Mouse (Mus musculus): ENCODE measurements around the gene Adcy1. TPM values are rescaled to one million over a fixed set of nuclear protein-coding genes. Genes with fewer than 3 reads are reported as not detected.

The Adcy1 gene
- polyA plus RNA-seq, 1 experiment from 2014 or later = 0.40 TPM

- Histone ChIP-seq H3K27me3 (replicated peaks; ENCODE audit: control insufficient read depth, insufficient read depth, low read length) (no peaks in the 10 kb centered on the region), H3K9ac (ENCODE audit: low read depth, low read length) (no peak overlapping the region), H3K27ac (ENCODE audit: low read depth, low read length) (no peak overlapping the region), H3K9me3 (ENCODE audit: control insufficient read depth) (no peaks in the 10 kb centered on the region), H3K4me1 (replicated peaks; ENCODE audit: control insufficient read depth, insufficient read depth, low read length) (no peaks in the 10 kb centered on the region), H3K4me2 (replicated peaks; ENCODE audit: low read depth) (no peak overlapping the region; the same call in 1 of the 2 replicates), H3K36me3 (ENCODE audit: control insufficient read depth, insufficient read depth) (no peaks in the 10 kb centered on the region), H3K4me3 (ENCODE audit: low read depth, low read length) (no peak overlapping the region)
- WGBS = 89% methylated on average over 19 of the region's 19 CpGs
- ATAC-seq = no peak
- TF ChIP-seq CTCF (IDR thresholded peaks at IDR 0.05; ENCODE audit: low read depth) = no peak
Measured at GRCm38 (mm10) chr11:7198006-7198405, 134.7 kb downstream of the Adcy1 start.

- no peak for ATAC-seq
- H3K4me1 ChIP-seq (replicated peaks; ENCODE audit: control insufficient read depth, insufficient read depth, low read length) = no peaks in the 10 kb centered on the region
- H3K4me3 ChIP-seq (ENCODE audit: low read depth, low read length) = no peak overlapping the region
- 67% methylated on average over 10 of the region's 10 CpGs for WGBS
- TF ChIP-seq CTCF (IDR thresholded peaks at IDR 0.05; ENCODE audit: low read depth) = no peak
- no peaks in the 10 kb centered on the region for H3K9me3 ChIP-seq (ENCODE audit: control insufficient read depth)
- no peak overlapping the region for H3K4me2 ChIP-seq (replicated peaks; ENCODE audit: low read depth)
- no peaks in the 10 kb centered on the region for H3K27me3 ChIP-seq (replicated peaks; ENCODE audit: control insufficient read depth, insufficient read depth, low read length)
- no peak overlapping the region for H3K27ac ChIP-seq (ENCODE audit: low read depth, low read length)
- H3K36me3 ChIP-seq (ENCODE audit: control insufficient read depth, insufficient read depth) = no peaks in the 10 kb centered on the region
- H3K9ac ChIP-seq (ENCODE audit: low read depth, low read length) = no peak overlapping the region
Measured at GRCm38 (mm10) chr11:7198481-7199256, 135.4 kb downstream of the Adcy1 start.

GRCm38 (mm10) chr11:7199736-7200392 lies 136.6 kb downstream of the Adcy1 start:
- 48% methylated on average over 14 of the region's 14 CpGs for WGBS
- Histone ChIP-seq H3K36me3 (ENCODE audit: control insufficient read depth, insufficient read depth) (no peaks in the 10 kb centered on the region), H3K4me2 (replicated peaks; ENCODE audit: low read depth) (no peak overlapping the region), H3K4me1 (replicated peaks; ENCODE audit: control insufficient read depth, insufficient read depth, low read length) (no peaks in the 10 kb centered on the region), H3K9ac (ENCODE audit: low read depth, low read length) (no peak overlapping the region), H3K9me3 (ENCODE audit: control insufficient read depth) (no peaks in the 10 kb centered on the region), H3K27ac (ENCODE audit: low read depth, low read length) (no peak overlapping the region), H3K27me3 (replicated peaks; ENCODE audit: control insufficient read depth, insufficient read depth, low read length) (no peaks in the 10 kb centered on the region), H3K4me3 (ENCODE audit: low read depth, low read length) (no peak overlapping the region)
- TF ChIP-seq CTCF (IDR thresholded peaks at IDR 0.05; ENCODE audit: low read depth) = peak; percentile 88
- ATAC-seq = no peak

GRCm38 (mm10) chr11:7200393-7200783 lies 137.1 kb downstream of the Adcy1 start:
- Histone ChIP-seq H3K9me3 (ENCODE audit: control insufficient read depth) (no peaks in the 10 kb centered on the region), H3K27me3 (replicated peaks; ENCODE audit: control insufficient read depth, insufficient read depth, low read length) (no peaks in the 10 kb centered on the region), H3K27ac (ENCODE audit: low read depth, low read length) (no peak overlapping the region), H3K9ac (ENCODE audit: low read depth, low read length) (no peak overlapping the region), H3K4me2 (replicated peaks; ENCODE audit: low read depth) (no peak overlapping the region), H3K4me1 (replicated peaks; ENCODE audit: control insufficient read depth, insufficient read depth, low read length) (no peaks in the 10 kb centered on the region), H3K4me3 (ENCODE audit: low read depth, low read length) (no peak overlapping the region), H3K36me3 (ENCODE audit: control insufficient read depth, insufficient read depth) (no peaks in the 10 kb centered on the region)
- TF ChIP-seq CTCF (IDR thresholded peaks at IDR 0.05; ENCODE audit: low read depth) = no peak
- ATAC-seq = no peak
- 76% methylated on average over 9 of the region's 9 CpGs for WGBS

GRCm38 (mm10) chr11:7202206-7202605 lies 138.9 kb downstream of the Adcy1 start:
- H3K4me3 ChIP-seq (ENCODE audit: low read depth, low read length) = no peak overlapping the region

GRCm38 (mm10) chr11:7203846-7204245 lies 140.6 kb downstream of the Adcy1 start:
- ATAC-seq = no peak
- no peaks in the 10 kb centered on the region for H3K9me3 ChIP-seq (ENCODE audit: control insufficient read depth)
- no peaks in the 10 kb centered on the region for H3K36me3 ChIP-seq (ENCODE audit: control insufficient read depth, insufficient read depth)
- H3K4me2 ChIP-seq (replicated peaks; ENCODE audit: low read depth) = no peak overlapping the region
- H3K4me1 ChIP-seq (replicated peaks; ENCODE audit: control insufficient read depth, insufficient read depth, low read length) = no peaks in the 10 kb centered on the region
- no peak for TF ChIP-seq CTCF (IDR thresholded peaks at IDR 0.05; ENCODE audit: low read depth)
- WGBS = 86% methylated on average over 9 of the region's 9 CpGs
- no peaks in the 10 kb centered on the region for H3K27me3 ChIP-seq (replicated peaks; ENCODE audit: control insufficient read depth, insufficient read depth, low read length)
- no peak overlapping the region for H3K4me3 ChIP-seq (ENCODE audit: low read depth, low read length)
- H3K9ac ChIP-seq (ENCODE audit: low read depth, low read length) = no peak overlapping the region
- no peak overlapping the region for H3K27ac ChIP-seq (ENCODE audit: low read depth, low read length)

More at GRCm38 (mm10) chr11:7202206-7202605, 138.9 kb downstream of the Adcy1 start:
- WGBS = 61% methylated on average over 7 of the region's 7 CpGs
- H3K9ac ChIP-seq (ENCODE audit: low read depth, low read length) = no peak overlapping the region
- no peaks in the 10 kb centered on the region for H3K36me3 ChIP-seq (ENCODE audit: control insufficient read depth, insufficient read depth)
- no peak overlapping the region for H3K27ac ChIP-seq (ENCODE audit: low read depth, low read length)
- no peaks in the 10 kb centered on the region for H3K4me1 ChIP-seq (replicated peaks; ENCODE audit: control insufficient read depth, insufficient read depth, low read length)
- no peaks in the 10 kb centered on the region for H3K9me3 ChIP-seq (ENCODE audit: control insufficient read depth)
- ATAC-seq = no peak
- H3K4me2 ChIP-seq (replicated peaks; ENCODE audit: low read depth) = no peak overlapping the region
- H3K27me3 ChIP-seq (replicated peaks; ENCODE audit: control insufficient read depth, insufficient read depth, low read length) = no peaks in the 10 kb centered on the region
- no peak for TF ChIP-seq CTCF (IDR thresholded peaks at IDR 0.05; ENCODE audit: low read depth)
